Comparison of ENCODE assay signal across 25 mouse cellular contexts in genomic region chr1:189871625-189872024, GRCm38 (mm10).
"Had no signal": no experiment of that assay in that cellular context is flagged by ENCODE, and none has a peak within 500 bp of the region (broad histone marks: within the 10 kb centered on the region; RNA-seq: fewer than 3 reads in every experiment).

No protein-coding gene starts in this region.

- DNase-seq: gastrocnemius, postnatal 14 days; gastrocnemius, postnatal 36 days; heart, adult 18-20 months; heart, postnatal 10 days; heart, postnatal 4 days; kidney, adult 18-20 months; kidney, adult 8-10 months; kidney, postnatal 10 days; kidney, postnatal 25 days; kidney, postnatal 4 days; liver had no signal

- H3K4me2 ChIP-seq: heart, embryonic 12.5 days; hindbrain, embryonic 12.5 days; hindbrain, embryonic 14.5 days; intestine, embryonic 15.5 days; limb, embryonic 12.5 days; liver, embryonic 11.5 days had no signal

- H3K36me3 ChIP-seq: hindbrain, embryonic 12.5 days; intestine, embryonic 15.5 days had no signal

- H3K27me3 ChIP-seq: heart, embryonic 12.5 days; hindbrain, embryonic 12.5 days; intestine, embryonic 15.5 days; limb, embryonic 12.5 days had no signal

- H3K9me3 ChIP-seq: heart, embryonic 10.5 days; heart, embryonic 12.5 days; hindbrain, embryonic 10.5 days; hindbrain, embryonic 12.5 days; intestine, embryonic 15.5 days; limb, embryonic 10.5 days; limb, embryonic 12.5 days had no signal

- H3K4me3 ChIP-seq: heart, embryonic 10.5 days; heart, embryonic 12.5 days; hindbrain, embryonic 10.5 days; hindbrain, embryonic 12.5 days; intestine, embryonic 15.5 days; layer of hippocampus, adult 2 months; left cerebral cortex, adult 2 months; limb, embryonic 10.5 days; limb, embryonic 12.5 days had no signal

- ATAC-seq: hindbrain, embryonic 16.5 days; inflammation-experienced regulatory T-cells, adult 6 months; intestine, embryonic 15.5 days; intestine, postnatal 0 days had no signal

- H3K9ac ChIP-seq: heart, embryonic 12.5 days; hindbrain, embryonic 12.5 days; hindbrain, embryonic 14.5 days; intestine, embryonic 15.5 days; limb, embryonic 12.5 days had no signal

- H3K27ac ChIP-seq: heart, embryonic 10.5 days; hindbrain, embryonic 10.5 days; hindbrain, embryonic 12.5 days; hindbrain, embryonic 14.5 days; intestine, embryonic 15.5 days; layer of hippocampus, adult 2 months; left cerebral cortex, adult 2 months; limb, embryonic 10.5 days; limb, embryonic 12.5 days had no signal
